Mouse (Mus musculus) forebrain, embryonic 13.5 days (tissue): ENCODE measurements around the gene Zfp213. TPM values are rescaled to one million over a fixed set of nuclear protein-coding genes. Genes with fewer than 3 reads are reported as not detected.

Experiments
- ATAC-seq: fragments of 200-750 bp; cut with Nextera tagmentation; 2 replicates; pipeline ENCODE4 v1.8.0; 2017
- H3K27ac ChIP-seq: fragments of 300-500 bp; sonication (generic); 2 replicates; pipeline ENCODE4 v1.5.1; 2015; ENCODE audit warnings: inconsistent platforms, mild to moderate bottlenecking, moderate library complexity
- H3K27me3 ChIP-seq: fragments of 300-500 bp; sonication (generic); 2 replicates; pipeline ENCODE4 v1.6.1; 2015; ENCODE audit warnings: mild to moderate bottlenecking, inconsistent platforms
- H3K36me3 ChIP-seq: fragments of 300-500 bp; sonication (generic); 2 replicates; pipeline ENCODE4 v1.6.1; 2015; ENCODE audit warnings: mild to moderate bottlenecking, inconsistent platforms; ENCODE audit not compliant: poor library complexity, severe bottlenecking
- H3K4me1 ChIP-seq: fragments of 300-500 bp; sonication (generic); 2 replicates; pipeline ENCODE4 v1.6.1; 2015; ENCODE audit warnings: inconsistent platforms
- H3K4me2 ChIP-seq: fragments of 300-500 bp; sonication (generic); 2 replicates; pipeline ENCODE4 v1.6.1; 2015; ENCODE audit warnings: inconsistent platforms, mild to moderate bottlenecking, moderate library complexity
- H3K4me3 ChIP-seq: fragments of 300-500 bp; sonication (generic); 2 replicates; pipeline ENCODE4 v1.5.1; 2015; ENCODE audit warnings: mild to moderate bottlenecking, inconsistent platforms
- H3K9ac ChIP-seq: fragments of 300-500 bp; sonication (generic); 2 replicates; pipeline ENCODE4 v1.6.1; 2015; ENCODE audit warnings: mild to moderate bottlenecking, inconsistent platforms
- H3K9me3 ChIP-seq: fragments of 300-500 bp; sonication (generic); replicated peaks from 2 replicates; pipeline ENCODE4 v1.6.1; 2016; ENCODE audit warnings: inconsistent platforms
- WGBS: fragments of 180-500 bp; shearing (Covaris S2); methylation state at CpG from one replicate; pipeline ENCODE4 v1.1.7; 2015; 5-methylcytosine and 5-hydroxymethylcytosine counted together
- polyA plus RNA-seq: library from polyadenylated mRNA; unstranded; fragments of >200 nt; fragmentation: Nextera tagmentation; extraction: Ambion mirVana; gene quantifications from 2 replicates; pipeline ENCODE4 v1.2.1, GENCODE M21; 2015

Zfp213 gene
- polyA plus RNA-seq, 1 experiment from 2014 or later: 20.7 TPM

DNA sequence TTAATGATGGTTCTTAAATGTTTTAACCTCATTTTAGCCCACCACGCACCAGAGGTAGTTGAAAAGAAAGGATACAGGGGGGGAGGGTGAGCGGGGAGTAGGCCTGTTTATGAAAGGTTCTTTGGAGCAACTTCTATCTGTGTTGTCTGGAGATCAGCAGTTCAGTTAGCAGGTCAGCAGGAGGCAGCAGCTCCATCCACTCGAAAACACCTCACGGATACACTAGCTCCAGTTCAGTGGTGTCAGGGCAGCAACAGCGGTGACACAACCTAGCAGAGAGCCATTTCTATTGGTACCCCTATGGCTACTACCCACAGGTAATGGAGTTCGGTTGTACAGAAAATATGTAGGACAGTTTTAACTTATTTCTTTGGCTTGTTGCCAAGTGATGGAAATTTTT, 6.0 kb upstream of the Zfp213 start:
- Histone ChIP-seq H3K9me3 (no peaks in the 10 kb centered on the region), H3K4me2 (no peak overlapping the region), H3K4me3 (no peak overlapping the region), H3K27me3 (no peaks in the 10 kb centered on the region), H3K4me1 (peaks cover 4% of the 10 kb centered on the region), H3K27ac (no peak overlapping the region), H3K36me3 (peaks cover 29% of the 10 kb centered on the region), H3K9ac (no peak overlapping the region)
- 44% methylated on average over 6 of the region's 6 CpGs for WGBS
- ATAC-seq: peak; percentile 43

DNA sequence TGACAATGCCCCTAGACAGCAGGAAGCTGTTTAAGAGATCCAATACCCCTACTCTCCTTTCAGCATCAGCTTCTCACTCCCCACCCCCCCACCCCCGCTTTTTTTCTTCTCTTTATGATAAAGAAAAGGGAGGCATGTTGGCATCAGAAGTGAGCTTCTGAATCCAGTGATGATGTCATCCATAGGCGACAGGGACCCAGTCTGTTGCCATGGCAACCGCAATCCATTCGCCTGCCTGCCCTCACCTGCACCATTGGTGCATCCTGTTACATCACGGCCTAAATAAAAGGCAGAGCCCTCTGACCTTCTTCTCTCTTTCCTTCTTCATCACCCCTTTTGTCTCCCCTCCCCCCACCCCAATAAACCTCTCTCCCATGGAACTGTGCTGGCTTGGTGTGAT, 4.3 kb upstream of the Zfp213 start:
- no peaks in the 10 kb centered on the region for H3K9me3 ChIP-seq
- peaks cover 13% of the 10 kb centered on the region; the same call in 1 of the 2 replicates for H3K36me3 ChIP-seq
- no peak overlapping the region for H3K4me2 ChIP-seq
- H3K4me1 ChIP-seq: peaks cover 10% of the 10 kb centered on the region
- WGBS: 35% methylated on average over 5 of the region's 5 CpGs
- no peak overlapping the region for H3K27ac ChIP-seq
- no peak overlapping the region for H3K9ac ChIP-seq
- no peak for ATAC-seq
- H3K27me3 ChIP-seq: no peaks in the 10 kb centered on the region
- H3K4me3 ChIP-seq: no peak overlapping the region

DNA sequence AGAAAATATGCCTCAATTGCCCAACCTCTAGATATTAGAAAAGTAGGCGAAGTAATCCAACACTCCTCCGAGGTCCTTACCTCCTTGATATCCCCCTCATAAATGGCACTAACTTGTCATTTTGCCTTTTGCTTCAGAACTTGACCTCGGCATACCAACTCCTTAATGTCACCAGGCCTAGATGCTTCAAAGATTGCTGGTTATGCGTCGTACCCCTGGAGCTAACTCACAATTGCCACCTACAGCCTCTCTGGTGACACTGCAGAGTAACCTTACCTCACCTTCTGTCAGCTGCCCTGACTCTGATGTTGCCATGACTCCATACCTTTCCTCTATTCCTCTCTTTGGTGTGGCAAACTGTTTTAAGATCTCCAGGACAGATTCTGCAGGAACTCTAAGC, 2.7 kb upstream of the Zfp213 start:
- H3K27me3 ChIP-seq: no peaks in the 10 kb centered on the region
- no peak overlapping the region for H3K4me2 ChIP-seq
- H3K9me3 ChIP-seq: no peaks in the 10 kb centered on the region
- no peak overlapping the region for H3K9ac ChIP-seq
- 62% methylated on average over 5 of the region's 5 CpGs for WGBS
- ATAC-seq: no peak
- no peaks in the 10 kb centered on the region for H3K36me3 ChIP-seq
- no peak overlapping the region for H3K27ac ChIP-seq
- no peak overlapping the region for H3K4me3 ChIP-seq
- peaks cover 20% of the 10 kb centered on the region for H3K4me1 ChIP-seq

DNA sequence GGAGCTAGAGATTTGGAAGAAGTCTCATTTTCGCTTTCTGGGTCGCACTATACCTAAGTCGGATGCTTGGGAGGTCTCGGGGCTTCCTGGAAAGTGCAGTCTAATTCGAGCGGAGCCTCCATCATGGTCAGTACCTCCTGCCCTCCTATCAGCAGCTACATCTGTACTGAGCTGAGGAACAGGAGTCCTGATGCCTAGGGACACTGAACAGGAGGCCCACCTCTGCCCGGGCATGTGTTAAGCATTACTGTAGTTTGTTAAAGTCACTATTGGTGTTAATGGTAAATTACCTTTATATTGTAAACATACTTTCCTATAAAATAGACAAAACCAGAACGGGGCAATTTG, 304 bp upstream of the Zfp213 start:
- Histone ChIP-seq H3K4me1 (peaks cover 20% of the 10 kb centered on the region), H3K4me3 (peak overlapping the region; percentile 75), H3K9ac (peak overlapping the region; percentile 89), H3K4me2 (peak overlapping the region; percentile 66), H3K27me3 (no peaks in the 10 kb centered on the region), H3K36me3 (peaks cover 21% of the 10 kb centered on the region), H3K9me3 (no peaks in the 10 kb centered on the region), H3K27ac (peak overlapping the region; percentile 90)
- under 1% methylated on average over 8 of the region's 8 CpGs for WGBS
- ATAC-seq: peak; percentile 82

DNA sequence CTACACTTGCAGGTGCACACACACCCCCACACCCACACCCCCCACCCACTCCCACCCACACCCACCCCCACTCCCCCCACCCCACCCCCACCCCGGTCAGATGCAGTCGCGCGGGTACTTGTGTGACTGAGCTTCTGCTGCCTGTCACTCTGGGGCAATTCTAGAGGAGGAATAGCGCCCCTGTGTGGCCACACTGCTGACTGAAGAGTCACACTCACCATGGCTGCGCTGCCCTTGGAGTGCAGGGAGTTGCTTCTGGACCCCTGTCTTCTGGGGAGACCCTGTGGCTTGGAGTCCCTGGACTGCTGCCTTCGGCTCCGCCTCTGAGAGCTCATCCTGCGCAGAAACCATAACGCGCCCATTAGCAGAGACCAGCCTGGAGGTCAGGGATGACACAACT, 4.3 kb downstream of the Zfp213 start:
- Histone ChIP-seq H3K9me3 (no peaks in the 10 kb centered on the region), H3K36me3 (peaks cover 65% of the 10 kb centered on the region), H3K4me1 (peaks cover 14% of the 10 kb centered on the region), H3K27ac (no peak overlapping the region), H3K4me3 (no peak overlapping the region), H3K4me2 (no peak overlapping the region), H3K27me3 (no peaks in the 10 kb centered on the region), H3K9ac (no peak overlapping the region)
- no peak for ATAC-seq
- WGBS: 57% methylated on average over 8 of the region's 11 CpGs

DNA sequence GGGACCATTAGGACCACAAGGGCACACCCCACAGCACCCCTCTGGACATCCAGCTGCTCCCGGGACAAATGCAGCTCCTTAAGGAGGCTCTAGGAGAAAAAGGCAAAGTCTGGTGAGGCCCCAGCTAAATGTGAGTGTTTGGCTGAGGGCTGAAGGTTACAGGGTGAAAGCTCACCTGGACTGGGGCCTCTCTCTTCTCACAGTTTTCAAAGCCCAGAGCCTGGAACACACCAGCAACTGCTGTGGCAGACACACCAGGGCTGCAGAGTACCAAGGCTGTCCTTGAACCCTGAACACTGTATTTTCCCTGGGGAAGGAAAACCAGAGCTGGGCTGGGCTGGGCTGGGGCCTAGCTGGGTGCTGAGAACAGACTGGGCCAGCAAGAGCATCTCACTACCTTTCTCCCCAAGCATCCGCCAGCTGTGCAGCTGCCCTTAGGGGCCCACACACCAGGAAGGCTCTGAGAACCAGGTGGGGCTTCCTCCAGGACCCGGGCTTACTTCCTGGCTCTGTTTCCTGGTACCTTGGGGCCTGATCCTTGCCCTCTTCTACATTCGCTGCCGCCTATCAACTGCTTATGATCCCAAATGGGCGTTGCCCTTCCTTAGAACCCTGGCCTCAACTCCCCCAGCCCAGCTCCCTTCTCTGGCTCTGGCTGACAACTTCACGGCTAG, 8.7 kb downstream of the Zfp213 start:
- WGBS: 88% methylated on average over 7 of the region's 7 CpGs
- no peak overlapping the region for H3K27ac ChIP-seq
- peaks cover 9% of the 10 kb centered on the region for H3K4me1 ChIP-seq
- no peaks in the 10 kb centered on the region for H3K9me3 ChIP-seq
- ATAC-seq: no peak
- H3K27me3 ChIP-seq: no peaks in the 10 kb centered on the region
- H3K4me2 ChIP-seq: no peak overlapping the region
- no peak overlapping the region for H3K9ac ChIP-seq
- H3K36me3 ChIP-seq: peaks cover 56% of the 10 kb centered on the region
- H3K4me3 ChIP-seq: no peak overlapping the region

DNA sequence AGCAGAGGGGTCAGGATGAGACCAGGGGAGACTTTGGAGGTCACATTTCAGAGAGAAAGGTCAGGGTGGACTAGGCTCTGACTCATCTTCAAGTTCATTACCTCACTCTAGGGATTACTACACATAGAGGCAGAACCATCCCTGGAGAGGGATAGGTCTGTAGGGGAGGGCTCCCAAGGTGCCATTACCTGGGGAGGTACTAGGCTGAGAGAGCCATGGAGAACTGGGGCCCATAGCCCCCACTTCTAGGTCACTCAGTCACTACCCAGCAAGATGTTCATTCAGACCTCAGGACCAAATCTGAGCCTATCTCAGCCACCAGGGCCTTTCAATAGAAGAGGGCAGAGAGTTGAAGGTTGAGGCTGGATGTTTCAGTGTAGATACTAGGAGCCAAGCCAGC, 9.7 kb downstream of the Zfp213 start:
- no peak overlapping the region for H3K4me3 ChIP-seq
- H3K4me1 ChIP-seq: peaks cover 13% of the 10 kb centered on the region
- no peak overlapping the region for H3K27ac ChIP-seq
- no peak overlapping the region for H3K4me2 ChIP-seq
- H3K9ac ChIP-seq: no peak overlapping the region
- no peaks in the 10 kb centered on the region for H3K27me3 ChIP-seq
- no peaks in the 10 kb centered on the region for H3K9me3 ChIP-seq
- no peak for ATAC-seq
- peaks cover 45% of the 10 kb centered on the region for H3K36me3 ChIP-seq

DNA sequence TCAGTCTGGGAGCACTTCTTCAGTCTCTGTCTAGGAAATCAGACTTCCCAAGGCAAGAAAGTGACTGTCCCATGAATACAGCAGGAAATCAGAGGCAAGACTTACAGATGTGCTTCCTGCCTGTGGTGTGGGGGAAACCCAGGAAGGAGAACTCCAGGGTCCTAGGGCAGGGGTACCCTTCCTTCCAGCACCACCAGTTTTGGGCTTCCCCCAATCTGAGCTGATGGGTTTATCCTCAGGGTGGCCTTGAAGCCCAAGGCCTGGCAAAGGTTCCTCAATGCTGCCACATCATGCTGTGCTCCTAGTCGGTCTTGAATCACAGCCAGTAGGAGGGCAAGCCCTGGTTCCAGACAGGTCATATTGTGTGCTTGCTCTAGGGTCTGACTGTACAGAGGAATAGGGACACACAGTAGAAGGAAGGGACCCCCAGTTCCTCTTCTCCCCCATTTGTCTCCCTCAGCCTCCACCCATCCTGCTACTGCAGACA, 10.4 kb downstream of the Zfp213 start:
- Histone ChIP-seq H3K4me2 (no peak overlapping the region), H3K27ac (no peak overlapping the region), H3K4me3 (no peak overlapping the region), H3K4me1 (peaks cover 15% of the 10 kb centered on the region), H3K27me3 (no peaks in the 10 kb centered on the region), H3K36me3 (peaks cover 39% of the 10 kb centered on the region), H3K9ac (no peak overlapping the region), H3K9me3 (no peaks in the 10 kb centered on the region)
- 71% methylated on average over 1 of the region's 1 CpGs for WGBS
- ATAC-seq: no peak

DNA sequence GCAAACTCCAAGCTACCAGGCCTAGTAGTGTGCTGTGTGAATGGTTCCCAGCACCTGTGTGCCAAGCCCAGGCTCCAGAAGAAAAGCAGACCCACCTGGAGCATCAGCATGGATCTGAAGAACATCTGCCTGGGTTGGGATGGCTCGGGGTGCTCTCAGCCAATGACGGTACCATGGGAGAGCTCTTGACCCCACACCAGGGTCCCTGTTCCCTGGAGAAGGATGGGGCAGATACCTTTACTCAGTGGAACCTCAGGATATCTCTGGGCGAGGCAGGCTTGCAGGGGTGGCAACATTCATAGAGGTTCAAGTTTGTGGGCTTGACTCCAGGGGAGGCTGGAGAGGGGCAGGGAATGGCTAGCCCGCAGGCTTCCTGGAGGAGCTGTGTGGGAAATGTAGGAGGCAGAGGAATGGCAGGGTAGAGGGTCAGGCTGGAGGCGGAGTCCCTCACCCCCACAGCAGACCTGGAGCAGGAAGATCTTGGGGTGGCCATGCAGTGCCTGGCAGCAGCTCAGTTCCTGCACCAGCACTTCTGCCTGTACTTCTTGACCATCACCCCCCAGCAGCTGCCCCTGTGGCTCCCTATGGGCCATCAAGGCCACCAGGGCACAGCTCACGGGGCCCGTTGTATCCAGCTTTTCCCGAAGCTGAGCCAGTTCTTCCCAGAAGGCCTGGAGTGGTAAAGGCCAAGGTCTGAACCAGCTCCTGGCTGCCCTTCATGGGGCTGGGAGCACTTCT, 11.0 kb downstream of the Zfp213 start:
- Histone ChIP-seq H3K4me2 (no peak overlapping the region), H3K36me3 (peaks cover 33% of the 10 kb centered on the region), H3K9me3 (no peaks in the 10 kb centered on the region), H3K4me1 (peaks cover 15% of the 10 kb centered on the region), H3K9ac (no peak overlapping the region), H3K27ac (no peak overlapping the region), H3K27me3 (no peaks in the 10 kb centered on the region), H3K4me3 (no peak overlapping the region)
- no peak for ATAC-seq
- WGBS: 92% methylated on average over 8 of the region's 8 CpGs

DNA sequence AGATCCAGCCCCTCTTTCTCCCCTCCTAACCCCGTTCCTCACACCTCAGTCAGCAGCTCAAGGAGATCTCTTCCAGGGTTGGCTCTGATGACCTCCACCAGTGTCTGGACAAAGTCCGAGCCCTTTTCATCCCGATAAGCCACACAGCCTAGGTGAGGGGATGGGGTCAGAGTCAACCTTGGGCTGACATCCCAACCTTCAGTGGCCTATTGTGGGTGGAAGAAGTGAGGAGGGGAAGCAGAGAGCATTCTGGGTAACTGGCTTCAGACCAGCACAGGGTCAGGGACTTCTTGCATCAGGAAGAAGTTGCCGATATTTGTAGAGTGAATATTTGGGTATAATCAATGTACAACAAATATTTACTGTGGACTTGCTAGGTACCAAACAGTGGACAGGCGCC, 12.1 kb downstream of the Zfp213 start:
- 70% methylated on average over 5 of the region's 5 CpGs for WGBS

DNA sequence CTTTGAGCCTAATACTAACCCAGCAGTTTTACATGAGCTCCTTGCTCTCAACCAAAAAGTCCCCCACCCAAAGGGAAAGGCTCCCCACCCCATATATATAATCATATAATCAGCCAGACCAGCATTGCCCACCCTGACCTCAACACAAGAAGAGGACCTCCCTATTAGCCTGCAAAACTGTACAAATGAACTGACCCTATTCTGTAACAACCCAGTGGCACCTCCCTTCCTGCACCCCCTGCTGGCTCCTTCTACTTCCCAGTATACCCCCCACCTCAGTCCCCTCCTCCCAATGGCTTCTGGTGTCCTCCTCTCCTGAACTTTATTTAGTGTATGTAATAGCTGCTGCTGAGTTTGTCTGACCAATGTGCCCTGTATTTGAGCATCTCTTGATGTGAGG, 12.6 kb downstream of the Zfp213 start:
- Histone ChIP-seq H3K4me2 (peak overlapping the region; percentile 79), H3K27me3 (no peaks in the 10 kb centered on the region), H3K9me3 (no peaks in the 10 kb centered on the region), H3K4me1 (peaks cover 15% of the 10 kb centered on the region), H3K4me3 (peak overlapping the region; percentile 56), H3K9ac (peak overlapping the region; percentile 70), H3K27ac (0 out of 2 replicates have a peak overlapping the region, but pooled peaks have one; percentile 49), H3K36me3 (peaks cover 16% of the 10 kb centered on the region)
- ATAC-seq: no peak

More for the DNA sequence above, 12.1 kb downstream of the Zfp213 start:
- no peak overlapping the region for H3K9ac ChIP-seq
- no peak overlapping the region for H3K27ac ChIP-seq
- H3K27me3 ChIP-seq: no peaks in the 10 kb centered on the region
- no peak for ATAC-seq
- peaks cover 15% of the 10 kb centered on the region for H3K4me1 ChIP-seq
- H3K4me3 ChIP-seq: no peak overlapping the region
- no peaks in the 10 kb centered on the region for H3K9me3 ChIP-seq
- no peak overlapping the region for H3K4me2 ChIP-seq
- peaks cover 22% of the 10 kb centered on the region for H3K36me3 ChIP-seq

DNA sequence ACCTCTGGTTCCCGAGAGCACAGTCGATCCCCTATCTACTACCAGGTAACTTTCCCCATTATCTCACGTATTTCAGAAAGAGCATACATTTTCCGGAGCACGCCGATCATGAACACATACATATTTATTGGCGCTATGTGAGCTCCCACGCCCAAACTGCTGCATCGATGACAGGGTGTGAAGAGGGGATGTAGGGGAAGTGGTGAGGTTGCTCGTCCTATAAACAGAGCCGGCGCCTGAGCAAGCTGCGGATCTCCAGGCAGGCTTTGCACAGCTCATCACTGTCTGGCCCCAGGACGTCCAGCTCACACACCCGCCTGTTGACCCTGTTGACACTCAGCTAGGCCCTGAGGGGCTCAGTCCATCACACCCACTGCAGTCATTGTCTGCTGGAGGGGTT, 13.2 kb downstream of the Zfp213 start:
- under 1% methylated on average over 15 of the region's 15 CpGs for WGBS
- no peaks in the 10 kb centered on the region for H3K27me3 ChIP-seq
- peak overlapping the region; percentile 56 for H3K4me3 ChIP-seq
- H3K4me1 ChIP-seq: peaks cover 15% of the 10 kb centered on the region
- peak overlapping the region; percentile 79 for H3K4me2 ChIP-seq
- H3K27ac ChIP-seq: peak overlapping the region; percentile 49
- peaks cover 11% of the 10 kb centered on the region for H3K36me3 ChIP-seq
- peak overlapping the region; percentile 70 for H3K9ac ChIP-seq
- peak; percentile 20 for ATAC-seq
- no peaks in the 10 kb centered on the region for H3K9me3 ChIP-seq
